Comparison of ENCODE assay signal across 23 mouse cellular contexts in the genomic region with DNA sequence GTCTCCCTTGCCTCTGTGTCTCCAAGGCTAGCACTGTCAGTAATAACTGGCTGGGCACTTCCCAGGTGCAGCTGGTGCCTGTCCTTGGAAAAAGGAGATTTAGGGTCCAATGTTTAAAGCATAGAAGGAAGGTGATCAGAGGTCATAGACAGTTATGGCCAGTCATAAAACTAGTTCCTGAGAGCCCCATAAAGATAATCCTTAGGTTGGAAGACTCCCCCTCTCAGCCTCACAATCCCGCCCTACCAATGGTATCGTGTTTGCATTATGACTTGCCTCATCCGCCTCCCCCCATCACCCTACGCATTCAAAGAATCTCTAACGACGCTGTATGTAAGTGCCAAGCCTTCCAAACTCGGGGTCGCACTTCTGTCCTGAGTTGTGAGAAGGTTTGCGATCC. TPM values are rescaled to one million over a fixed set of nuclear protein-coding genes. Genes with fewer than 3 reads are reported as not detected.
DNase-seq lines count a peak whose midpoint lies in the region; ATAC-seq and TF ChIP-seq lines count a peak whose summit lies in the region.
"Had no signal": no experiment of that assay in that cellular context is flagged by ENCODE, and none has a peak within 500 bp of the region (broad histone marks: within the 10 kb centered on the region; RNA-seq: fewer than 3 reads in every experiment).

No protein-coding gene starts in this region.

- no peaks in the 10 kb centered on the region for H3K36me3 ChIP-seq in heart, embryonic 11.5 days (ENCODE audit: control insufficient read depth, insufficient read depth, low read length)
- no peaks in the 10 kb centered on the region for H3K36me3 ChIP-seq in heart, embryonic 15.5 days
- no peaks in the 10 kb centered on the region for H3K36me3 ChIP-seq in intestine, embryonic 14.5 days (ENCODE audit: control insufficient read depth, insufficient read depth, low read length)
- H3K36me3 ChIP-seq in intestine, postnatal 0 days (ENCODE audit: control insufficient read depth, insufficient read depth): no peaks in the 10 kb centered on the region
- H3K36me3 ChIP-seq: embryonic facial prominence, embryonic 12.5 days; forebrain, embryonic 15.5 days; hindbrain, embryonic 15.5 days had no signal

- H3K4me1 ChIP-seq in heart, embryonic 11.5 days (ENCODE audit: control insufficient read depth, insufficient read depth, low read length): 0 out of 2 replicates have a peak, but pooled peaks cover 3% of the 10 kb centered on the region
- H3K4me1 ChIP-seq in heart, embryonic 15.5 days (replicated peaks): peaks cover 10% of the 10 kb centered on the region
- peaks cover 6% of the 10 kb centered on the region for H3K4me1 ChIP-seq in intestine, embryonic 14.5 days (replicated peaks; ENCODE audit: control insufficient read depth, insufficient read depth, low read length)
- no peaks in the 10 kb centered on the region; the same call in 1 of the 2 replicates for H3K4me1 ChIP-seq in intestine, postnatal 0 days (replicated peaks; ENCODE audit: control insufficient read depth, insufficient read depth, low read length)

- H3K4me2 ChIP-seq in heart, embryonic 11.5 days: peak overlapping the region; percentile 27
- peak overlapping the region; percentile 22 for H3K4me2 ChIP-seq in heart, embryonic 15.5 days
- peak overlapping the region; percentile 13; the same call in 1 of the 2 replicates for H3K4me2 ChIP-seq in intestine, embryonic 14.5 days (ENCODE audit: low read length)
- peak overlapping the region; percentile 50 for H3K4me2 ChIP-seq in intestine, postnatal 0 days (replicated peaks; ENCODE audit: low read depth)
- H3K4me2 ChIP-seq: embryonic facial prominence, embryonic 12.5 days; forebrain, embryonic 15.5 days; hindbrain, embryonic 15.5 days had no signal

- no peak for DNase-seq in heart, adult 8-10 months (ENCODE audit: low spot score)
- DNase-seq in heart, postnatal 4 days: no peak
- DNase-seq in intestine, embryonic 14.5 days (ENCODE audit: low spot score): no peak
- no peak for DNase-seq in thymus, postnatal 25 days
- DNase-seq: adrenal gland, postnatal 10 days; cerebellum, adult 11-12 months; cerebellum, adult 9-10 months; cerebellum, postnatal 25 days; gastrocnemius, postnatal 36 days; heart, adult 2 months; kidney, adult 2 months had no signal

- no peak overlapping the region for H3K9ac ChIP-seq in heart, embryonic 11.5 days (ENCODE audit: low read depth, low read length)
- no peak overlapping the region for H3K9ac ChIP-seq in heart, embryonic 15.5 days
- no peak overlapping the region for H3K9ac ChIP-seq in intestine, embryonic 14.5 days (ENCODE audit: low read length)
- H3K9ac ChIP-seq in intestine, postnatal 0 days (ENCODE audit: low read depth, low read length): peak overlapping the region; percentile 18; the same call in 1 of the 2 replicates
- H3K9ac ChIP-seq: embryonic facial prominence, embryonic 12.5 days; forebrain, embryonic 15.5 days; hindbrain, embryonic 15.5 days had no signal

- no peaks in the 10 kb centered on the region; the same call in 1 of the 2 replicates for H3K27me3 ChIP-seq in heart, embryonic 11.5 days (ENCODE audit: control insufficient read depth, insufficient read depth, low read length)
- H3K27me3 ChIP-seq in heart, embryonic 15.5 days: peaks cover 7% of the 10 kb centered on the region; the same call in 1 of the 2 replicates
- no peaks in the 10 kb centered on the region; the same call in 1 of the 2 replicates for H3K27me3 ChIP-seq in intestine, embryonic 14.5 days (replicated peaks; ENCODE audit: control insufficient read depth, insufficient read depth, low read length)
- H3K27me3 ChIP-seq in intestine, postnatal 0 days (replicated peaks; ENCODE audit: control insufficient read depth, insufficient read depth, low read length): no peaks in the 10 kb centered on the region
- H3K27me3 ChIP-seq: embryonic facial prominence, embryonic 12.5 days had no signal

- no peaks in the 10 kb centered on the region for H3K9me3 ChIP-seq in heart, embryonic 11.5 days (replicated peaks; ENCODE audit: control insufficient read depth, low read length)
- no peaks in the 10 kb centered on the region for H3K9me3 ChIP-seq in heart, embryonic 15.5 days (replicated peaks)
- no peaks in the 10 kb centered on the region for H3K9me3 ChIP-seq in intestine, embryonic 14.5 days (ENCODE audit: control insufficient read depth, low read length)
- H3K9me3 ChIP-seq in intestine, postnatal 0 days (ENCODE audit: control insufficient read depth): no peaks in the 10 kb centered on the region
- H3K9me3 ChIP-seq: embryonic facial prominence, embryonic 12.5 days; forebrain, embryonic 15.5 days; hindbrain, embryonic 15.5 days had no signal

- 46% methylated on average over 9 of the region's 9 CpGs for WGBS in heart, embryonic 11.5 days (ENCODE audit: insufficient replicate concordance)
- 40% methylated on average over 9 of the region's 9 CpGs for WGBS in heart, embryonic 15.5 days
- WGBS in intestine, embryonic 14.5 days: 35% methylated on average over 9 of the region's 9 CpGs
- WGBS in intestine, postnatal 0 days: 26% methylated on average over 9 of the region's 9 CpGs

- no peak overlapping the region for H3K4me3 ChIP-seq in heart, embryonic 11.5 days (ENCODE audit: low read depth, low read length)
- H3K4me3 ChIP-seq in heart, embryonic 15.5 days: no peak overlapping the region
- H3K4me3 ChIP-seq in intestine, embryonic 14.5 days (ENCODE audit: low read depth, low read length): no peak overlapping the region
- no peak overlapping the region; the same call in 1 of the 2 replicates for H3K4me3 ChIP-seq in intestine, postnatal 0 days (ENCODE audit: low read depth, low read length)
- H3K4me3 ChIP-seq: embryonic facial prominence, embryonic 12.5 days; forebrain, embryonic 15.5 days; heart, adult 2 months; hindbrain, embryonic 15.5 days had no signal

- no peak overlapping the region for H3K27ac ChIP-seq in heart, embryonic 11.5 days (ENCODE audit: low read depth, low read length)
- no peak overlapping the region for H3K27ac ChIP-seq in heart, embryonic 15.5 days
- no peak overlapping the region for H3K27ac ChIP-seq in intestine, embryonic 14.5 days (ENCODE audit: low read depth)
- peak overlapping the region; percentile 79 for H3K27ac ChIP-seq in intestine, postnatal 0 days (ENCODE audit: low read depth, low read length)
- H3K27ac ChIP-seq: embryonic facial prominence, embryonic 12.5 days; forebrain, embryonic 15.5 days; hindbrain, embryonic 15.5 days had no signal

- TF ChIP-seq CTCF in intestine, postnatal 0 days (IDR thresholded peaks at IDR 0.05; ENCODE audit: low read depth): no peak

- ATAC-seq in heart, embryonic 11.5 days (replicated peaks; ENCODE audit: insufficient number of reproducible peaks, low FRiP score, low TSS enrichment): no peak
- no peak for ATAC-seq in heart, embryonic 15.5 days (replicated peaks; ENCODE audit: insufficient number of reproducible peaks, insufficient read depth, low FRiP score, low read depth)
- ATAC-seq in intestine, embryonic 14.5 days (replicated peaks; ENCODE audit: low FRiP score, low TSS enrichment, low read depth): no peak
- ATAC-seq in intestine, postnatal 0 days: peak; percentile 76
- ATAC-seq: forebrain, embryonic 15.5 days had no signal

RNA-seq across cellular contexts. Expression of a gene that starts 4.6 kb away (rescaled TPM):
- polyA plus RNA-seq in heart, embryonic 11.5 days (2014; fragmentation: Nextera tagmentation; extraction: Ambion mirVana): 42.6 and 48.8 TPM in 2 replicates
- total RNA-seq in heart, adult 8-10 months (2022): 10 to 100 TPM; 78.0 to 97.5 (median 87.2) TPM
- polyA plus RNA-seq in heart, embryonic 15.5 days (2015; fragmentation: Nextera tagmentation; extraction: Ambion mirVana): 56.7 TPM in 2 replicates
- total RNA-seq in heart, postnatal 4 days (2021): 10 to 100 TPM; 77.6 to 82.3 TPM
- 35.5 and 39.1 TPM in 2 replicates for polyA plus RNA-seq in intestine, embryonic 14.5 days (2014; fragmentation: Nextera tagmentation; extraction: Ambion mirVana)
- 104 and 105 TPM in 2 replicates for polyA plus RNA-seq in intestine, postnatal 0 days (2015; fragmentation: Nextera tagmentation; extraction: Ambion mirVana)

RNA-seq across cellular contexts. Expression of a gene that starts 5.6 kb away (rescaled TPM):
- 38.0 and 39.5 TPM in 2 replicates for polyA plus RNA-seq in heart, embryonic 11.5 days (2014; fragmentation: Nextera tagmentation; extraction: Ambion mirVana)
- total RNA-seq in heart, adult 8-10 months (2022): 10 to 100 TPM; 85.1 to 94.4 (median 88.7) TPM
- polyA plus RNA-seq in heart, embryonic 15.5 days (2015; fragmentation: Nextera tagmentation; extraction: Ambion mirVana): 39.8 and 49.1 TPM in 2 replicates
- 10 to 100 TPM; 50.3 to 53.0 TPM for total RNA-seq in heart, postnatal 4 days (2021)
- polyA plus RNA-seq in intestine, embryonic 14.5 days (2014; fragmentation: Nextera tagmentation; extraction: Ambion mirVana): 30.4 and 33.9 TPM in 2 replicates
- polyA plus RNA-seq in intestine, postnatal 0 days (2015; fragmentation: Nextera tagmentation; extraction: Ambion mirVana): 165 and 195 TPM in 2 replicates

RNA-seq across cellular contexts. Expression of a gene that starts 21.3 kb away (rescaled TPM):
- polyA plus RNA-seq in heart, embryonic 11.5 days (2014; fragmentation: Nextera tagmentation; extraction: Ambion mirVana): 0.14 TPM in 1 of 2 replicates, not detected in the other
- total RNA-seq in heart, adult 8-10 months (2022): 10 to 100 TPM in 2 of 4 experiments, 1 to 10 TPM in 2; 7.8 to 14.5 (median 11.1) TPM
- 0.19 and 0.23 TPM in 2 replicates for polyA plus RNA-seq in heart, embryonic 15.5 days (2015; fragmentation: Nextera tagmentation; extraction: Ambion mirVana)
- total RNA-seq in heart, postnatal 4 days (2021): 1 to 10 TPM; 2.9 to 3.5 TPM
- 0.63 and 0.84 TPM in 2 replicates for polyA plus RNA-seq in intestine, embryonic 14.5 days (2014; fragmentation: Nextera tagmentation; extraction: Ambion mirVana)
- polyA plus RNA-seq in intestine, postnatal 0 days (2015; fragmentation: Nextera tagmentation; extraction: Ambion mirVana): 17.2 and 18.3 TPM in 2 replicates
- total RNA-seq: MEL had no signal
- polyA plus RNA-seq: cortical plate, adult 2 months; forebrain, embryonic 11.5 days had no signal

RNA-seq across cellular contexts. Expression of a gene that starts 40.4 kb away (rescaled TPM):
- polyA plus RNA-seq in heart, embryonic 11.5 days (2014; fragmentation: Nextera tagmentation; extraction: Ambion mirVana): not detected in 2 replicates
- under 1 TPM in 1 of 4 experiments, not detected in 3; 0.19 TPM for total RNA-seq in heart, adult 8-10 months (2022)
- not detected in 2 replicates for polyA plus RNA-seq in heart, embryonic 15.5 days (2015; fragmentation: Nextera tagmentation; extraction: Ambion mirVana)
- under 1 TPM in 1 of 2 experiments, not detected in 1; 0.16 TPM for total RNA-seq in heart, postnatal 4 days (2021)
- polyA plus RNA-seq in intestine, embryonic 14.5 days (2014; fragmentation: Nextera tagmentation; extraction: Ambion mirVana): not detected in 2 replicates
- polyA plus RNA-seq in intestine, postnatal 0 days (2015; fragmentation: Nextera tagmentation; extraction: Ambion mirVana): 0.08 and 0.10 TPM in 2 replicates
- total RNA-seq: gastrocnemius, adult 8-10 months; gastrocnemius, postnatal 36 days had no signal
- polyA plus RNA-seq: C2C12; cortical plate, adult 2 months; embryonic facial prominence, embryonic 12.5 days; forebrain, embryonic 11.5 days; forebrain, embryonic 15.5 days; heart, adult 2 months; hindbrain, embryonic 11.5 days; hindbrain, embryonic 15.5 days; kidney, adult 2 months had no signal

RNA-seq across cellular contexts. Expression of a gene that starts 41.6 kb away (rescaled TPM):
- 42.3 and 43.3 TPM in 2 replicates for polyA plus RNA-seq in heart, embryonic 11.5 days (2014; fragmentation: Nextera tagmentation; extraction: Ambion mirVana)
- total RNA-seq in heart, adult 8-10 months (2022): 10 to 100 TPM; 17.2 to 20.1 (median 19.2) TPM
- 28.6 and 42.8 TPM in 2 replicates for polyA plus RNA-seq in heart, embryonic 15.5 days (2015; fragmentation: Nextera tagmentation; extraction: Ambion mirVana)
- total RNA-seq in heart, postnatal 4 days (2021): 10 to 100 TPM; 25.6 to 27.0 TPM
- polyA plus RNA-seq in intestine, embryonic 14.5 days (2014; fragmentation: Nextera tagmentation; extraction: Ambion mirVana): 58.8 and 61.9 TPM in 2 replicates
- polyA plus RNA-seq in intestine, postnatal 0 days (2015; fragmentation: Nextera tagmentation; extraction: Ambion mirVana): 48.0 and 53.5 TPM in 2 replicates
